Mouse (Mus musculus) olfactory bulb, adult 2 months (tissue): ENCODE measurements around the gene Epn2.

Experiments used
- CTCF ChIP-seq: fragments of 200-500 bp; IDR thresholded peaks from 2 replicates; pipeline ENCODE4 v1.5.1; 2012; ENCODE audit warnings: low read depth, mild to moderate bottlenecking, low read length, moderate library complexity; ENCODE audit not compliant: insufficient read depth
- POLR2A ChIP-seq: fragments of 200-500 bp; IDR thresholded peaks from 2 replicates; pipeline ENCODE4 v1.6.1; 2012; ENCODE audit warnings: mild to moderate bottlenecking, low read depth, low read length, moderate library complexity; ENCODE audit not compliant: insufficient read depth

DNA sequence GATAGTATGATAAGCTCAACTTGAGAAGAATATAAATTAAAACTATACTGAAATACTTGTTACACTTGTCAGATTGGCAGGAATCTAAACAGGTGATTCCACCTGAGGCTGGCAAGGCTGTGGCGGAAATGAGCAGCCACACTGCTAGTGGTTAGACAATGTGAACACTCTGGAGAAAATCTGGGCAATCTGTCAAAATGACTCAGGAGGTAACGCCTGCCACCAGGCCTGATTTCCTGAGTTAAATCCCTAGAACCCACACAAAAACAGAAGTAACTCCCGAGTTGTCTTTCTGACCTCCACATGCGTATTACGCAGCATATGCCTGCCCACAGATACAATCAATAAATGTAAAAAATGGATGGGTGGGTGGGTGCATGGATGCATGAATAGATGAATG is 17.1 kb downstream of the Epn2 start:
- TF ChIP-seq POLR2A (no peak), CTCF (no peak)
